Mouse (Mus musculus) heart, postnatal 25 days (tissue): ENCODE measurements around the gene Cd177. TPM values are rescaled to one million over a fixed set of nuclear protein-coding genes. Genes with fewer than 3 reads are reported as not detected.
"Not testable (repeated sequence)": the region's sequence is repeated elsewhere in the genome, so short reads cannot be mapped to it uniquely, and the experiment has no call there.

Source experiments
- DNase-seq: peaks from one replicate; pipeline ENCODE4 v3.0.0; 2022; ENCODE audit warnings: low spot score
- intact Hi-C: fragments of 180-260 bp; cut with DNase I; formaldehyde crosslinking; loops from one replicate; pipeline ENCODE4 v1.15.1; 2025
- total RNA-seq, 2 experiments: library from RNA; stranded (reverse); gene quantifications; 2 replicates each; pipeline ENCODE4 v1.2.3; 2021

Cd177 gene
- total RNA-seq, 2 experiments from 2014 or later, result 0.08 TPM; not detected in 1

DNA sequence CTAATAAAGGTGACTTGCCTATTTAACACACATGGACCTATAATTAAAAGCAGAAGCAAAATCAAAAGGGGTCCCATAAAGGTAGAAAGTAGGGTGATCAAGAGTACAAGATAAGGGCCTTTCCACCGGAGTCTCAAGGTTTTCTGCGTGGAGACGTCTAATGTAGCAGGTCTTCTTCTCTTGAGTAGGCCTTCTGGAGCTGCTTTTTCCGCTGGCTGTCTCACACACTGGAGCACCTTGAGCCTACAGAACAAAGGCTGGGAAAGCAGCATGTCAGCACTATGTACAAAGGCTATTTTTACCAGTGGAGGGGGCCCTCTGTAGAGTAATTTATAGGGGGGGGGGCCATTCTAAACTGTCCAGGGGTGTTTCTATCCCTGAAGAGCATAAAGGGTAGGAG lies 62.2 kb downstream of the Cd177 start:
- intact Hi-C loops, DNase-seq: not testable (repeated sequence)

Other genes with a start within 250 kb of the Cd177 start
- not detected for gene AC161166.1, start 247.9 kb downstream of the Cd177 start, total RNA-seq
- gene Irgq, start 229.6 kb downstream of the Cd177 start, total RNA-seq, result 10 to 100 TPM; 15.7 to 18.2 TPM
- not detected for gene Pinlyp, start 214.2 kb downstream of the Cd177 start, total RNA-seq
- 10 to 100 TPM; 27.8 to 27.9 TPM for gene Xrcc1, start 214.0 kb downstream of the Cd177 start, total RNA-seq
- gene Ethe1, start 172.8 kb downstream of the Cd177 start, total RNA-seq, result 10 to 100 TPM; 44.6 to 49.1 TPM
- under 1 TPM; 0.08 to 0.17 TPM for gene Zfp575, start 172.7 kb downstream of the Cd177 start, total RNA-seq
- under 1 TPM; 0.50 to 0.57 TPM for gene Phldb3, start 149.5 kb downstream of the Cd177 start, total RNA-seq
- gene Lypd3, start 123.8 kb downstream of the Cd177 start, total RNA-seq, result not detected
- gene Tex101, start 83.6 kb downstream of the Cd177 start, total RNA-seq, result not detected
- gene BC049730, start 51.1 kb downstream of the Cd177 start, total RNA-seq, result not detected
- gene Gm4763, start 33.4 kb downstream of the Cd177 start, total RNA-seq, result not detected
- not detected for gene Ceacam10, start 16.9 kb upstream of the Cd177 start, total RNA-seq
- not detected for gene Gm9844, start 101.9 kb upstream of the Cd177 start, total RNA-seq
- not detected for gene Lypd4, start 109.6 kb upstream of the Cd177 start, total RNA-seq
- gene Dmrtc2, start 109.7 kb upstream of the Cd177 start, total RNA-seq, result not detected
- gene Rps19, start 124.1 kb upstream of the Cd177 start, total RNA-seq, result 100 to 1,000 TPM; 493 to 532 TPM
- gene Cd79a, start 137.1 kb upstream of the Cd177 start, total RNA-seq, result 1 to 10 TPM in 1 of 2 experiments, under 1 TPM in 1; 0.96 to 2.0 TPM
- 10 to 100 TPM; 47.8 to 51.8 TPM for gene Arhgef1, start 142.6 kb upstream of the Cd177 start, total RNA-seq
- not detected for gene Gm4881, start 184.2 kb upstream of the Cd177 start, total RNA-seq
- gene Rabac1, start 212.4 kb upstream of the Cd177 start, total RNA-seq, result 100 to 1,000 TPM; 285 to 315 TPM
- gene Atp1a3, start 245.6 kb upstream of the Cd177 start, total RNA-seq, result under 1 TPM; 0.47 to 0.67 TPM